Mouse (Mus musculus) heart, adult 11 months (tissue): ENCODE measurements at regions not wholly inside any gene's neighbourhood (a gene's known extent, or its start where the extent isn't known, plus 50 kb on each side); places are given as distances from the start of the nearest gene placed in this dataset.

ENCODE experiments used
- DNase-seq: peaks from one replicate; pipeline ENCODE4 v3.0.0; 2022

DNA sequence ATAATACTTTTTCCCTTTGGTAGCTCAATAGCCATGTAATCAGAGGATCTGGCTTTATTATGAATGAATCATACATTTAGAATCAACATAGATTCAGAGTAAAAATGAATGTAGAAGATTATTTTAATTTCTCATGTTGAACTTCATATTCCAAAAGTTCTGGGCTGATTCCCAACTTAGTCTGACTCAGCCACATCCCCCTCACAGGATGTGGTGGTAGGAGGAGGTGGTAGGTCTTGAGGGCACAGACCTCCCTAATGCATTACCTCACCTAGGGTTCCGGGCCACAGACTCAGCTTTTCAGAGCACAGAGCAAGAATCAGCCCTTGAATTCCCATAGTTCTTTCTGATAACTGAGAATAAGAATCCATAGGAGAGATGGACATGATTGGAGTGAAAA lies 99.4 kb upstream of the Fn1 start:
- no peak for DNase-seq

DNA sequence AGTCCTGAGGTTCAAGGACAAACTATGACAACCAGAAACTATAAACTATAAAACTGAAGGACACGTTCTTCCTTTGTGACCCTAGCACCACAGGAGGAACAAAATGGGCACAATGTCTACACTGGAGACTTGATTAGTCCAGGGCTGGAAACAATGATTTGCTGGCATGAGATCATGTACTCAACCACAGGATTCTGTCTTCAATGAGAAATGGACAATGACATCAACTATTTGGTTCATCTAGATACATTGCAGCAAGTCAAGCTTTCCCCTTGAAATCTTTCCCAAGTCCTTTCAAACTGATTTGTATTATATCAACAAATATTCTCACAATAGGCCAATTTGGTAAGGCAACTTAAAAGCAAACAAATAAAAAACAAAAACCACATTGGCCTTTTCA lies 98.6 kb upstream of the Fn1 start:
- DNase-seq, result no peak

- DNase-seq, result no peak
Observed at GRCm38 (mm10) chr1:71735606-71736005, 82.6 kb upstream of the Fn1 start.

GRCm38 (mm10) chr1:71731623-71732022 lies 78.6 kb upstream of the Fn1 start:
- DNase-seq, result no peak

DNA sequence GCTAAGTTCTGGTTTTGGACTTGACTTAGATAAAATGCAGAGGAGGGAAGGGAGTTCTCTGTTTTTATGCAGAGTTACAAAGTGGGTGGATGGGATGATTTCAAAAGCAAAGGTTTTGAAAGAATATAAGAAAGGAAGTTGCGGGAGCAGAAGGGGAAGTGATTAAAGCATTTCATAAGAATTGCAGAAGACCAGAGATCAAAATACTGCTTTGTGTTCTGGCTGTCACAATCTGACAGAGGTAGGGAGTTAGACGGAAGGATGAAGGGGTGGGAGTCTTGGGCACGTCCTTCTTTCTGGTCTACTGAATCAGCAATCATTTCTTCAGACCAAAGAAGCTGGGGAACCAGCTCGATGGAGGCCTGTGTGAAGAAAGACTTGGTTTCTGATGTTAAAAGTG lies 78.0 kb upstream of the Fn1 start:
- DNase-seq, result no peak

GRCm38 (mm10) chr1:71728852-71729347 lies 75.9 kb upstream of the Fn1 start:
- DNase-seq, result no peak

DNA sequence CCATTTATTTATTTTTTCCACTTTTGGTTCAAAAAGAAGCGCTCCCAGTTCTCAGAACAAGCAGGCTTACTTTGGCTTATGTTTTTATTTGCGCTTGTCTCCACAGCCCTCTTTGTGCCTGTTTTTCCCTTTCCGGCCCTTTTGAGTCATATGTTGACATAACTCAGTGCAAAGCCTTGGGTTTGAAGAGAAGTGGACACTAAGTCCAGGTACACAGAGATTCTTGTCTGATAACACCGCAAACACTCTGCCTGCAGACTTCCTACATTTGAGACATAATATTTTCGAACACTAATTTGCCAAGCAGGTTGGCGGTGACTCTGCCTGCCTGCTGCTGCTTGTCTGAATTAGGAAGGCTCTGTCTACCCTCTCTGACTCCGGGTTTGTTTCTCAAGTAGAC lies 70.8 kb upstream of the Fn1 start:
- DNase-seq, result no peak

- no peak for DNase-seq
Observed at GRCm38 (mm10) chr1:71723039-71723397, 70.0 kb upstream of the Fn1 start.

DNA sequence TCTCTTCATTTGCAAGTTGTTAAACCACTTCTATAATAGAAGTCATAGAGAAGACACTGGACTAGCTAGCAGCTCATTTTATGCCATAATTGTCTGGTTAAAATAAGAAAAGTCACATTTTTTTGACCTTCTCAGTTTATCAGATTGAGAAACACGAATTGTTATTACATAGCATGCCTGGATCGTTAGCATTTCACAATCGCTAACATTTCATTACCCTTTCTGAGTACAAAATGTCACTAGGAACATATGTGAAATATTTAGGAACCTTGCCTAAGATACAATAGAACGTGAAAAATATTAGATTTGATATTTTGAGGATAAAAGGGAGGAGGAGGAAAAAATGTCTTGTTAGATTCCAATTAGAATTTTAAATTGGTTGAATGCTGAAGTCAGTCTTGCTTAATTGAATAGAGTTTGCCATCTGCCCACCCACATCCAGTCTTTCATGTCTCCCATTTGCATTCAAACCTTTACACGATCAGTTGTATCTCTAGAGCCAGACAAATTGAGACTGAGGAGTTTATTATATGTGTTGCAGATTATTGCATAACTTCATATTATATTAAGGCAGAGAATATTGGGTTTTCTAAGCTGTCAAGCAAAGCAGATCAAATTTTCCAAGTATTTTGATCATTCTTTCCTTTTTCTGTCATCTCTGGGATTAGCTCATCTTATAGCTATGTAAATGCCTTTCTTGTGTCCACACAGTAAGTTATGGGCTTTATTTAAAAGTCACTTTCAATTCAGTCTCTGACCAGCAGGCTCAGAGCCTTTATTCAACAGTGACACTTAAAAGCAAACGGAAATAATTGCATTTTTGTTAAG lies 69.4 kb upstream of the Fn1 start:
- DNase-seq, result no peak
